Mouse (Mus musculus): Measurements from ENCODE around the gene Ccdc175. TPM values are rescaled to one million over a fixed set of nuclear protein-coding genes. Genes with fewer than 3 reads are reported as not detected.

The Ccdc175 gene
- total RNA-seq, 2 experiments from 2014 or later = not detected

Small RNA genes lying within 50 kb of the gene (microRNA-seq; reads per million reads assigned to microRNA genes)
- gene Gm24466 = not detected

Other genes with a start within 250 kb of the Ccdc175 start
- gene Gpr135, start 113.9 kb downstream of the Ccdc175 start, total RNA-seq (2021) = 1 to 10 TPM; 1.1 to 1.3 TPM
- gene L3hypdh, start 99.6 kb downstream of the Ccdc175 start, total RNA-seq (2021) = 1 to 10 TPM; 6.8 to 9.1 TPM
- 10 to 100 TPM; 20.8 to 23.1 TPM for gene Jkamp, start 99.4 kb downstream of the Ccdc175 start, total RNA-seq (2021)
- gene Rtn1, start 224.0 kb upstream of the Ccdc175 start, total RNA-seq (2021) = 1 to 10 TPM; 4.0 to 4.8 TPM

All from gastrocnemius, postnatal 4 days (tissue).